Mouse (Mus musculus) forebrain, postnatal 0 days (tissue): ENCODE results near the gene Pak6. TPM values are rescaled to one million over a fixed set of nuclear protein-coding genes. Genes with fewer than 3 reads are reported as not detected.

Experiments used
- ATAC-seq: fragments of 200-750 bp; cut with Nextera tagmentation; 2 replicates; pipeline ENCODE4 v1.8.0; 2017; ENCODE audit warnings: mild to moderate bottlenecking, moderate library complexity
- DNase-seq: peaks from one replicate; pipeline ENCODE4 v3.0.0-alpha.2; 2015
- H3K27ac ChIP-seq: fragments of 300-500 bp; sonication (generic); 2 replicates; pipeline ENCODE4 v1.5.1; 2014; ENCODE audit warnings: low read depth, mild to moderate bottlenecking, antibody characterized with exemption, low read length, moderate library complexity, mixed read lengths
- H3K27me3 ChIP-seq: fragments of 300-500 bp; sonication (generic); 2 replicates; pipeline ENCODE4 v1.6.1; 2014; ENCODE audit warnings: mild to moderate bottlenecking, low read length, mixed read lengths; ENCODE audit not compliant: insufficient read depth
- H3K36me3 ChIP-seq: fragments of 300-500 bp; sonication (generic); 2 replicates; pipeline ENCODE4 v1.6.1; 2014; ENCODE audit warnings: mild to moderate bottlenecking, moderate library complexity; ENCODE audit not compliant: insufficient read depth
- H3K4me1 ChIP-seq: fragments of 300-500 bp; sonication (generic); 2 replicates; pipeline ENCODE4 v1.6.1; 2014; ENCODE audit warnings: antibody characterized with exemption; ENCODE audit not compliant: insufficient read depth
- H3K4me2 ChIP-seq: fragments of 300-500 bp; sonication (generic); 2 replicates; pipeline ENCODE4 v1.6.1; 2014; ENCODE audit warnings: low read depth, mild to moderate bottlenecking, moderate library complexity
- H3K4me3 ChIP-seq: fragments of 300-500 bp; sonication (generic); 2 replicates; pipeline ENCODE4 v1.5.1; 2014; ENCODE audit warnings: low read depth, low read length, mixed read lengths
- H3K9ac ChIP-seq: fragments of 300-500 bp; sonication (generic); 2 replicates; pipeline ENCODE4 v1.6.1; 2014; ENCODE audit warnings: mild to moderate bottlenecking
- H3K9me3 ChIP-seq: fragments of 300-500 bp; sonication (generic); 2 replicates; pipeline ENCODE4 v1.6.1; 2016; ENCODE audit warnings: low read length
- CTCF ChIP-seq: sonication (generic); IDR thresholded peaks from 2 replicates; pipeline ENCODE4 v1.5.1; 2016; ENCODE audit warnings: antibody characterized with exemption, control low read depth, low read depth
- WGBS: fragments of 180-500 bp; shearing (Covaris S2); extraction: QIAGEN DNeasy Blood & Tissue Kit; methylation state at CpG from one replicate; pipeline ENCODE4 v1.1.7; 2014; 5-methylcytosine and 5-hydroxymethylcytosine counted together
- polyA plus RNA-seq: library from polyadenylated mRNA; unstranded; fragments of >200 nt; fragmentation: Nextera tagmentation; extraction: Ambion mirVana; gene quantifications from 2 replicates; pipeline ENCODE4 v1.2.1, GENCODE M21; 2015
- total RNA-seq: library from RNA; depleted of rRNA; stranded (reverse); fragments of >200 nt; gene quantifications from 2 replicates; pipeline ENCODE4 v1.2.3, GENCODE M21; 2014

The Pak6 gene
- total and polyA plus RNA-seq, 2 experiments from 2014 or later: 61.9 to 84.4 TPM

DNA sequence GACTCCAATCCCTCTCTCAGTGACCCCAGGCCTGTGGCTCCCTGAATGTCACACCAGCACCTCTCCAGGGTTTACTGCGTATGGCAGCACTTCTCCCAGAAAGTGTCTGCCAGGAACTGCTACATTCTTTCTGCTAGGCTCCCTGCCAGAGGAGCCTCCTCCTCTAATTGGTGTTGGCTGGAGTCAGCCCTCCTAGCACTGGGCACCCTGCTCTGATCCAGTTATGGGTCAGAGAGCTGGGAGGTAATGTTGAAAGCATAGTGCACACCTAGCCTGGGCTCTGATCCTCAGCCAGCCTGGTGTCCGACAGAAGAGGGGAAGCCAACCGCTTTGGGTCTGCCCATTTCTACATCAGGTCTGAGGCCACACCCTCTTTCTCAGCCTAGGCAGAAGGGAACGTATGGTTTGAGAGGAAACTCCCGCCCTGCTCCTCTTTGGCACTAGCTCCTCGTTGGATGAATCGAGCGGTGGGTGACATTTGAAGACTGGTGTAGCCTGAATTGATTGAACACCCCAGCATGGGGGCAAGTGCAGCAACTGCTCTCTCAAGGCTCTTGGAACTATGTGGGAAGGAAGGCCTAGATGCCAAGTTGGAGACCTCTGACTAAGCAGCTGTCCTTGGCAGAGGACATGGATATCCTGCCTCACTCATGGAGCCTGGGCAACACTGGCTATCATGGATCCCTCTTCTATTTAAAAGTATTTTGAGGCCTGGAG, 19.6 kb downstream of the Pak6 start:
- no peak for TF ChIP-seq CTCF
- Histone ChIP-seq H3K9me3 (no peaks in the 10 kb centered on the region), H3K27me3 (peaks cover 7% of the 10 kb centered on the region; the same call in 1 of the 2 replicates), H3K27ac (no peak overlapping the region), H3K4me3 (no peak overlapping the region), H3K4me2 (no peak overlapping the region), H3K4me1 (no peaks in the 10 kb centered on the region; the same call in 1 of the 2 replicates), H3K9ac (no peak overlapping the region), H3K36me3 (peaks cover 16% of the 10 kb centered on the region; the same call in 1 of the 2 replicates)
- ATAC-seq (peak; percentile 61), DNase-seq (no peak)
- 44% methylated on average over 8 of the region's 8 CpGs for WGBS

DNA sequence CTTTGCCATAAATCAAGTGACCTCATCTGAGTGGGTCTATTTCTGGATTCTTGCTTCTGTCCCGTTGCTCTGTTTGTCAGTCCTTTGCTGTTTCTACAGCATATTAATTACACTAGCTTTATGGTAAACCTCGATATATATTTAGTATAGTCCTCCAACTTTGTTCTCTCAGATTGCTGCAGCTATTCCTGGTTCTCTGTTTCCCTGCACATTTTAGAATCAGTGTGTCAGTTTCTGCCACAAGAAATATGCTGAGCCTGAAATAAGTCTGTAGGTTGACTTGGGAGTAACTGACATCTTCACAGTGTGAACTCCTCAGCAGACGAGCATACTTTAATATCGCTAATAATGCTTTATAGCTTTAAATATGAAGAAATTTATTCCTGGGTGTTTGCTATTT, 22.0 kb downstream of the Pak6 start:
- DNase-seq: no peak
- Histone ChIP-seq H3K4me2 (no peak overlapping the region), H3K4me3 (no peak overlapping the region), H3K9ac (no peak overlapping the region), H3K36me3 (peaks cover 29% of the 10 kb centered on the region), H3K27ac (no peak overlapping the region), H3K27me3 (no peaks in the 10 kb centered on the region), H3K9me3 (no peaks in the 10 kb centered on the region), H3K4me1 (no peaks in the 10 kb centered on the region)
- WGBS: 81% methylated on average over 4 of the region's 4 CpGs
- ATAC-seq: no peak
- no peak for TF ChIP-seq CTCF

DNA sequence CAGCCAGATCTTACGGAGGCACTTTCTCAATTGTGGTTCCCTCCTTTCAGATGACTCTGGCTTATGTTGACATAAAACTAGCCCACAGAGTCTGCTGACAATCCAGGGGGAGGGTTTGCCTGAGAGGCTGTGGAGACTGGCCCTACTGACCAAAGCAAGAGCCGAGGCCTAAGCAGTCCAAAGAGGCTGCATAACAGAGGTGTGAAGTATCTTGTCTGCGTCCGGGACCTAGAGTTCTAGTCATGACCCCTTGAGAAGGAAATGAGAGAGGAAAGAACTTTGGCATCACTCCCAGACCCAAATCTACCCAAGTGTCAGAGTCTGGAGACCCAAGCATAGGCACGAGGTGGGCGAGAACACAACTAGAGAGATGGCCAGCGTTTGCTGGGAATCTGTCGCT, 23.6 kb downstream of the Pak6 start:
- DNase-seq: no peak
- ATAC-seq: no peak
- Histone ChIP-seq H3K4me2 (no peak overlapping the region), H3K27me3 (no peaks in the 10 kb centered on the region), H3K9me3 (no peaks in the 10 kb centered on the region), H3K27ac (no peak overlapping the region), H3K4me1 (no peaks in the 10 kb centered on the region), H3K9ac (no peak overlapping the region), H3K36me3 (peaks cover 25% of the 10 kb centered on the region), H3K4me3 (no peak overlapping the region)
- no peak for TF ChIP-seq CTCF
- WGBS: 83% methylated on average over 8 of the region's 8 CpGs

DNA sequence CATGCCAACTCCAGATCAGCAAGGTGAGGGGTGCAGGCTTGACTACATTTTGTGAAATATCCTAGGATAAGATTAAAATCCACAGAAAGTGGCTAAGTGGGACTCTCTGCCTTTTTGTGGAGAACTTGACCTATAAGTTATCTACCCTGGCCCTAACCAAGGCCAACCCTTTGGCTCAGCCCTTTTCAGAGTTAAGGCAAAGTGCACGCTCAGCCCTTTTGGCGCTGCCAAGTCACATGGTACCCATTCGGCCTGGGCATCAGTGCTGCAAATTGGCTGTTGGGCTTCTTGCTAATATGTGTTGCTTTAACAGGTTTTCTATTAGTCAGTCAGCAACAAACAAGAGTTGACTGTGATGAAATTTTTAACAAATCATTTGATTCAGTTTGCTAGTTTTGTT, 24.7 kb downstream of the Pak6 start:
- ATAC-seq (no peak), DNase-seq (no peak)
- Histone ChIP-seq H3K36me3 (peaks cover 24% of the 10 kb centered on the region; the same call in 1 of the 2 replicates), H3K27ac (no peak overlapping the region), H3K4me2 (no peak overlapping the region), H3K4me3 (no peak overlapping the region), H3K27me3 (no peaks in the 10 kb centered on the region), H3K9me3 (no peaks in the 10 kb centered on the region), H3K9ac (no peak overlapping the region), H3K4me1 (no peaks in the 10 kb centered on the region)
- no peak for TF ChIP-seq CTCF
- WGBS: 81% methylated on average over 3 of the region's 3 CpGs

DNA sequence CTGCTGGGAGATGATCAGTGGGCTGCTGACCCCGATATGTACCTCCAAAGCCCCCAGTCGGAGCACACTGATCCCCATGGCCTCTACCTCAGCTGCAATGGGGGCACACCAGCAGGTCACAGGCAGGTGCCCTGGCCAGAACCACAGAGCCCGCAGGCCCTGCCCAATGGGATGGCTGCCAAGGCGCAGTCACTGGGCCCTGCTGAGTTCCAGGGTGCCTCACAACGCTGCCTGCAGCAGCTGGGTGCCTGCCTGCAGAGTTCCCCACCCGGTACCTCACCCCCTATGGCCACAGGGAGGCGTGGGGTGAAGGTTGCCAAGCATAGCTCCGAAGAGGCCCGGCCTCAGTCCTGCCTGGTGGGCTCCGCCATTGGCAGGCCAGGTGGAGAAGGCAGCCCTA, 26.8 kb downstream of the Pak6 start:
- WGBS: 74% methylated on average over 10 of the region's 10 CpGs
- ATAC-seq (no peak), DNase-seq (no peak)
- Histone ChIP-seq H3K4me1 (no peaks in the 10 kb centered on the region), H3K9me3 (no peaks in the 10 kb centered on the region), H3K4me3 (no peak overlapping the region), H3K9ac (no peak overlapping the region), H3K36me3 (peaks cover 29% of the 10 kb centered on the region; the same call in 1 of the 2 replicates), H3K4me2 (no peak overlapping the region), H3K27me3 (no peaks in the 10 kb centered on the region), H3K27ac (no peak overlapping the region)
- TF ChIP-seq CTCF: no peak

DNA sequence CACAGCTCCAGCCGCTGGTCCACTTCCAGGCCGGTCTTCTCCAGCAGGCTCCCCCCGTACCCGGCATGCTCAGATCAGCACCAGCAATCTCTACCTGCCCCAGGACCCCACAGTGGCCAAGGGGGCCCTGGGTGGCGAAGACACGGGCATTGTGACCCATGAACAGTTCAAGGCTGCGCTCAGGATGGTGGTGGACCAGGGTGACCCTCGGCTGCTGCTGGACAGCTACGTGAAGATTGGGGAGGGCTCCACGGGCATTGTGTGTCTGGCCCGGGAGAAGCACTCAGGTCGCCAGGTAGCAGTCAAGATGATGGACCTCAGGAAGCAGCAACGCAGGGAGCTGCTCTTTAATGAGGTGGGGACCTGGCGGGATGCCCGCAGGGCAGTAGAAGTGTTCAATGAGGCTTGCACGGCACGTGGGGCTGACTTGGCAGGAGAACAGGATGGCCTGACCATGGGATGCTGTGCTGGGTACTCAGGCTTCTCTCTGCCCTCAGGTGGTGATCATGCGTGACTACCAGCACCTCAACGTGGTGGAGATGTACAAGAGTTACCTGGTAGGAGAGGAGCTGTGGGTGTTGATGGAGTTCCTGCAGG, 30.4 kb downstream of the Pak6 start:
- no peak for TF ChIP-seq CTCF
- Histone ChIP-seq H3K4me1 (no peaks in the 10 kb centered on the region), H3K9ac (no peak overlapping the region), H3K9me3 (no peaks in the 10 kb centered on the region), H3K4me3 (no peak overlapping the region), H3K4me2 (no peak overlapping the region), H3K36me3 (peaks cover 35% of the 10 kb centered on the region; the same call in 1 of the 2 replicates), H3K27ac (no peak overlapping the region), H3K27me3 (peaks cover 7% of the 10 kb centered on the region; the same call in 1 of the 2 replicates)
- DNase-seq: no peak
- WGBS: 71% methylated on average over 19 of the region's 19 CpGs
- ATAC-seq: no peak

DNA sequence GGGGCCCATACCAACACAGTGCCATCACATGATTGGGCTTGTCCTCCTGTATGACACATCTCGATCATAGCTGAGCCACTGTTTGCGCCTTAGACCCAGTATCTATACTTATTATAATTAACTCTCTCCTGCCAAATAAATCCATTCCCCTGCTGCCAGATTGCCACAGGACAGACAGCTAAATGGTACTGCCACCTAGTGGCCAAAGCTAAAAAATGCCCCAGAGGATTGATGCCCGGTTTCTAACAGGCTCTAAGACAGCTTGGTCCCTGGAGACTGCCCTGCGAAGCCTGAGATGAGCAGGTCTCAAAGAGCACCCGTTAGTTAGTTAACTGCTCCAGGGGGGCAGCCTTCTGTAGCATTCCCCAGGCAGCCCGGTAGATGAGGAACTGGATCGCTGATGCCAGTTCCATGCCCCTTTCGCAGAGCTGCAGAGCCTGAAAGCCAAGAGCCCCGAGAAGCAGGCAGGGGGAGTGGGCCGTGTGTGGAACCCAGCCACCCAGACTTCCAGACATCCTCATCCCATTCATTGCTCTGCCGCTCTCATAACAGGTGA, 32.7 kb downstream of the Pak6 start:
- no peak overlapping the region for H3K27ac ChIP-seq
- no peak overlapping the region for H3K4me2 ChIP-seq

More for the DNA sequence above, 32.7 kb downstream of the Pak6 start:
- Histone ChIP-seq H3K36me3 (peaks cover 16% of the 10 kb centered on the region; the same call in 1 of the 2 replicates), H3K27me3 (peaks cover 19% of the 10 kb centered on the region), H3K9ac (no peak overlapping the region), H3K4me3 (no peak overlapping the region), H3K9me3 (no peaks in the 10 kb centered on the region), H3K4me1 (no peaks in the 10 kb centered on the region)
- TF ChIP-seq CTCF: peak; percentile 84
- ATAC-seq (peak; percentile 30; the same call in 1 of the 2 replicates), DNase-seq (peak; percentile 84)
- WGBS: 25% methylated on average over 11 of the region's 11 CpGs
